Mouse (Mus musculus): ENCODE results near the gene Tmem229b. TPM values are rescaled to one million over a fixed set of nuclear protein-coding genes. Genes with fewer than 3 reads are reported as not detected.

Gene Tmem229b
- polyA plus RNA-seq, 1 experiment from 2014 or later = 1.9 TPM

- Histone ChIP-seq H3K4me1 (replicated peaks) (peaks cover 14% of the 10 kb centered on the region), H3K4me3 (peak overlapping the region; percentile 99), H3K27me3 (peaks cover 14% of the 10 kb centered on the region), H3K9me3 (replicated peaks) (no peaks in the 10 kb centered on the region), H3K4me2 (peak overlapping the region; percentile 94), H3K9ac (peak overlapping the region; percentile 78), H3K27ac (no peak overlapping the region), H3K36me3 (no peaks in the 10 kb centered on the region)
- WGBS = 36% methylated on average over 9 of the region's 9 CpGs
- ATAC-seq (replicated peaks; ENCODE audit: insufficient number of reproducible peaks, insufficient read depth, low FRiP score, low read depth) = no peak
These were observed 1.4 kb downstream of the Tmem229b start for GRCm38 (mm10) chr12:79006076-79006475.

- ATAC-seq (replicated peaks; ENCODE audit: insufficient number of reproducible peaks, insufficient read depth, low FRiP score, low read depth) = no peak
- peaks cover 10% of the 10 kb centered on the region for H3K4me1 ChIP-seq (replicated peaks)
- peaks cover 14% of the 10 kb centered on the region for H3K27me3 ChIP-seq
- no peak overlapping the region for H3K9ac ChIP-seq
- WGBS = 82% methylated on average over 5 of the region's 5 CpGs
- H3K4me3 ChIP-seq = no peak overlapping the region
- no peaks in the 10 kb centered on the region for H3K9me3 ChIP-seq (replicated peaks)
- H3K27ac ChIP-seq = no peak overlapping the region
- H3K4me2 ChIP-seq = no peak overlapping the region
- H3K36me3 ChIP-seq = no peaks in the 10 kb centered on the region
These were observed 2.0 kb downstream of the Tmem229b start for GRCm38 (mm10) chr12:79005456-79005855.

GRCm38 (mm10) chr12:79002978-79003377 is 4.4 kb downstream of the Tmem229b start:
- no peak overlapping the region for H3K4me3 ChIP-seq
- no peak overlapping the region for H3K9ac ChIP-seq
- ATAC-seq (replicated peaks; ENCODE audit: insufficient number of reproducible peaks, insufficient read depth, low FRiP score, low read depth) = no peak
- 67% methylated on average over 3 of the region's 3 CpGs for WGBS
- no peak overlapping the region for H3K27ac ChIP-seq
- H3K27me3 ChIP-seq = peaks cover 14% of the 10 kb centered on the region
- H3K36me3 ChIP-seq = no peaks in the 10 kb centered on the region
- no peak overlapping the region for H3K4me2 ChIP-seq
- no peaks in the 10 kb centered on the region for H3K9me3 ChIP-seq (replicated peaks)
- H3K4me1 ChIP-seq (replicated peaks) = peaks cover 10% of the 10 kb centered on the region

GRCm38 (mm10) chr12:79002406-79002805 is 5.0 kb downstream of the Tmem229b start:
- Histone ChIP-seq H3K36me3 (no peaks in the 10 kb centered on the region), H3K27me3 (peaks cover 14% of the 10 kb centered on the region), H3K9ac (no peak overlapping the region), H3K4me2 (no peak overlapping the region), H3K4me3 (no peak overlapping the region), H3K27ac (no peak overlapping the region), H3K4me1 (replicated peaks) (peaks cover 10% of the 10 kb centered on the region), H3K9me3 (replicated peaks) (no peaks in the 10 kb centered on the region)
- 74% methylated on average over 5 of the region's 5 CpGs for WGBS
- no peak for ATAC-seq (replicated peaks; ENCODE audit: insufficient number of reproducible peaks, insufficient read depth, low FRiP score, low read depth)

GRCm38 (mm10) chr12:78996711-78997110 is 10.7 kb downstream of the Tmem229b start:
- 40% methylated on average over 6 of the region's 7 CpGs for WGBS
- ATAC-seq (replicated peaks; ENCODE audit: insufficient number of reproducible peaks, insufficient read depth, low FRiP score, low read depth) = no peak
- Histone ChIP-seq H3K4me3 (no peak overlapping the region), H3K4me2 (no peak overlapping the region), H3K27me3 (no peaks in the 10 kb centered on the region), H3K9me3 (replicated peaks) (no peaks in the 10 kb centered on the region), H3K27ac (no peak overlapping the region), H3K9ac (no peak overlapping the region), H3K4me1 (replicated peaks) (no peaks in the 10 kb centered on the region), H3K36me3 (no peaks in the 10 kb centered on the region)

GRCm38 (mm10) chr12:78996271-78996670 is 11.2 kb downstream of the Tmem229b start:
- Histone ChIP-seq H3K4me3 (no peak overlapping the region), H3K36me3 (no peaks in the 10 kb centered on the region), H3K9ac (no peak overlapping the region), H3K27ac (no peak overlapping the region), H3K4me1 (replicated peaks) (no peaks in the 10 kb centered on the region), H3K4me2 (no peak overlapping the region), H3K27me3 (no peaks in the 10 kb centered on the region), H3K9me3 (replicated peaks) (no peaks in the 10 kb centered on the region)
- ATAC-seq (replicated peaks; ENCODE audit: insufficient number of reproducible peaks, insufficient read depth, low FRiP score, low read depth) = no peak
- WGBS = 75% methylated on average over 4 of the region's 4 CpGs

GRCm38 (mm10) chr12:78987581-78988081 is 19.8 kb downstream of the Tmem229b start:
- Histone ChIP-seq H3K27ac (no peak overlapping the region), H3K36me3 (no peaks in the 10 kb centered on the region), H3K9ac (no peak overlapping the region), H3K27me3 (no peaks in the 10 kb centered on the region), H3K4me2 (no peak overlapping the region), H3K4me3 (no peak overlapping the region), H3K4me1 (replicated peaks) (peaks cover 17% of the 10 kb centered on the region), H3K9me3 (replicated peaks) (no peaks in the 10 kb centered on the region)
- ATAC-seq (replicated peaks; ENCODE audit: insufficient number of reproducible peaks, insufficient read depth, low FRiP score, low read depth) = no peak
- 52% methylated on average over 9 of the region's 9 CpGs for WGBS

- ATAC-seq (replicated peaks; ENCODE audit: insufficient number of reproducible peaks, insufficient read depth, low FRiP score, low read depth) = peak; percentile 68; the same call in 1 of the 2 replicates
- H3K27ac ChIP-seq = no peak overlapping the region
- peaks cover 17% of the 10 kb centered on the region for H3K4me1 ChIP-seq (replicated peaks)
- H3K9ac ChIP-seq = no peak overlapping the region
- no peak overlapping the region for H3K4me3 ChIP-seq
- H3K9me3 ChIP-seq (replicated peaks) = no peaks in the 10 kb centered on the region
- no peaks in the 10 kb centered on the region for H3K36me3 ChIP-seq
- WGBS = 19% methylated on average over 3 of the region's 3 CpGs
- no peak overlapping the region for H3K4me2 ChIP-seq
- no peaks in the 10 kb centered on the region for H3K27me3 ChIP-seq
These were observed 23.4 kb downstream of the Tmem229b start for GRCm38 (mm10) chr12:78984035-78984432.

GRCm38 (mm10) chr12:78983296-78984034 is 24.0 kb downstream of the Tmem229b start:
- 41% methylated on average over 9 of the region's 9 CpGs for WGBS
- peaks cover 17% of the 10 kb centered on the region for H3K4me1 ChIP-seq (replicated peaks)
- no peak overlapping the region for H3K4me2 ChIP-seq
- H3K36me3 ChIP-seq = no peaks in the 10 kb centered on the region
- no peaks in the 10 kb centered on the region for H3K9me3 ChIP-seq (replicated peaks)
- no peak overlapping the region for H3K9ac ChIP-seq
- H3K4me3 ChIP-seq = no peak overlapping the region
- H3K27me3 ChIP-seq = no peaks in the 10 kb centered on the region
- no peak; the same call in 1 of the 2 replicates for ATAC-seq (replicated peaks; ENCODE audit: insufficient number of reproducible peaks, insufficient read depth, low FRiP score, low read depth)
- no peak overlapping the region for H3K27ac ChIP-seq

GRCm38 (mm10) chr12:78981938-78982825 is 25.2 kb downstream of the Tmem229b start:
- 58% methylated on average over 9 of the region's 9 CpGs for WGBS

GRCm38 (mm10) chr12:78981131-78981530 is 26.3 kb downstream of the Tmem229b start:
- H3K27ac ChIP-seq = 0 out of 2 replicates have a peak overlapping the region, but pooled peaks have one; percentile 8
- H3K36me3 ChIP-seq = no peaks in the 10 kb centered on the region

More at GRCm38 (mm10) chr12:78981938-78982825, 25.2 kb downstream of the Tmem229b start:
- no peak overlapping the region for H3K27ac ChIP-seq
- H3K27me3 ChIP-seq = no peaks in the 10 kb centered on the region
- no peaks in the 10 kb centered on the region for H3K9me3 ChIP-seq (replicated peaks)
- no peak overlapping the region for H3K4me2 ChIP-seq
- no peak overlapping the region for H3K4me3 ChIP-seq
- ATAC-seq (replicated peaks; ENCODE audit: insufficient number of reproducible peaks, insufficient read depth, low FRiP score, low read depth) = no peak; the same call in 1 of the 2 replicates
- H3K36me3 ChIP-seq = no peaks in the 10 kb centered on the region
- H3K9ac ChIP-seq = no peak overlapping the region
- peaks cover 17% of the 10 kb centered on the region for H3K4me1 ChIP-seq (replicated peaks)

More at GRCm38 (mm10) chr12:78981131-78981530, 26.3 kb downstream of the Tmem229b start:
- Histone ChIP-seq H3K4me2 (no peak overlapping the region), H3K9ac (no peak overlapping the region), H3K27me3 (no peaks in the 10 kb centered on the region), H3K4me3 (no peak overlapping the region), H3K9me3 (replicated peaks) (no peaks in the 10 kb centered on the region), H3K4me1 (replicated peaks) (peaks cover 17% of the 10 kb centered on the region)
- ATAC-seq (replicated peaks; ENCODE audit: insufficient number of reproducible peaks, insufficient read depth, low FRiP score, low read depth) = no peak
- WGBS = 70% methylated on average over 2 of the region's 2 CpGs

Measured in heart, embryonic 15.5 days (tissue).